Mouse (Mus musculus): ENCODE data around the gene Mbtps1. TPM values are rescaled to one million over a fixed set of nuclear protein-coding genes. Genes with fewer than 3 reads are reported as not detected.
A peak's percentile ranks its signal among the peaks of the same experiment; 100 is the strongest.

The Mbtps1 gene
- total and polyA plus RNA-seq, 2 experiments from 2014 or later, result 45.5 to 68.8 TPM

GRCm38 (mm10) chr8:119516674-119517073 lies 41.9 kb downstream of the Mbtps1 start:
- Histone ChIP-seq H3K27me3 (ENCODE audit: insufficient read depth, low read length) (no peaks in the 10 kb centered on the region), H3K4me1 (ENCODE audit: insufficient read depth, low read length) (no peaks in the 10 kb centered on the region), H3K4me2 (ENCODE audit: low read depth, low read length, poor library complexity, severe bottlenecking) (no peak overlapping the region), H3K4me3 (ENCODE audit: low read depth, low read length) (no peak overlapping the region), H3K9ac (replicated peaks; ENCODE audit: low read length, poor library complexity, severe bottlenecking) (no peak overlapping the region), H3K9me3 (ENCODE audit: low read length) (no peaks in the 10 kb centered on the region), H3K27ac (ENCODE audit: low read depth, low read length) (no peak overlapping the region), H3K36me3 (ENCODE audit: insufficient read depth, low read length) (peaks cover 80% of the 10 kb centered on the region)
- DNase-seq (ENCODE audit: low spot score), result peak; percentile 34
- WGBS, result 39% methylated on average over 5 of the region's 5 CpGs
- no peak for ATAC-seq (ENCODE audit: low FRiP score)
- TF ChIP-seq CTCF (IDR thresholded peaks at IDR 0.05), result no peak

GRCm38 (mm10) chr8:119515767-119516166 lies 42.8 kb downstream of the Mbtps1 start:
- 38% methylated on average over 3 of the region's 3 CpGs for WGBS
- no peak for TF ChIP-seq CTCF (IDR thresholded peaks at IDR 0.05)

GRCm38 (mm10) chr8:119514940-119515339 lies 43.6 kb downstream of the Mbtps1 start:
- no peak for ATAC-seq (ENCODE audit: low FRiP score)
- Histone ChIP-seq H3K27ac (ENCODE audit: low read depth, low read length) (no peak overlapping the region), H3K36me3 (ENCODE audit: insufficient read depth, low read length) (peaks cover 78% of the 10 kb centered on the region), H3K9ac (replicated peaks; ENCODE audit: low read length, poor library complexity, severe bottlenecking) (no peak overlapping the region), H3K4me3 (ENCODE audit: low read depth, low read length) (no peak overlapping the region), H3K9me3 (ENCODE audit: low read length) (no peaks in the 10 kb centered on the region), H3K27me3 (ENCODE audit: insufficient read depth, low read length) (no peaks in the 10 kb centered on the region), H3K4me2 (ENCODE audit: low read depth, low read length, poor library complexity, severe bottlenecking) (no peak overlapping the region), H3K4me1 (ENCODE audit: insufficient read depth, low read length) (no peaks in the 10 kb centered on the region)
- whole genome bisulfite sequencing, result 83% methylated on average over 3 of the region's 3 CpGs
- TF ChIP-seq CTCF (IDR thresholded peaks at IDR 0.05), result no peak
- no peak for DNase-seq (ENCODE audit: low spot score)

More at GRCm38 (mm10) chr8:119515767-119516166, 42.8 kb downstream of the Mbtps1 start:
- H3K4me3 ChIP-seq (ENCODE audit: low read depth, low read length), result no peak overlapping the region
- no peaks in the 10 kb centered on the region for H3K9me3 ChIP-seq (ENCODE audit: low read length)
- ATAC-seq (ENCODE audit: low FRiP score) (no peak), DNase-seq (ENCODE audit: low spot score) (no peak)
- H3K9ac ChIP-seq (replicated peaks; ENCODE audit: low read length, poor library complexity, severe bottlenecking), result 0 out of 2 replicates have a peak overlapping the region, but pooled peaks have one; percentile 4
- no peaks in the 10 kb centered on the region for H3K27me3 ChIP-seq (ENCODE audit: insufficient read depth, low read length)
- H3K4me2 ChIP-seq (ENCODE audit: low read depth, low read length, poor library complexity, severe bottlenecking), result no peak overlapping the region
- H3K36me3 ChIP-seq (ENCODE audit: insufficient read depth, low read length), result peaks cover 77% of the 10 kb centered on the region
- no peaks in the 10 kb centered on the region for H3K4me1 ChIP-seq (ENCODE audit: insufficient read depth, low read length)
- H3K27ac ChIP-seq (ENCODE audit: low read depth, low read length), result no peak overlapping the region

- Histone ChIP-seq H3K9ac (replicated peaks; ENCODE audit: low read length, poor library complexity, severe bottlenecking) (no peak overlapping the region), H3K27ac (ENCODE audit: low read depth, low read length) (no peak overlapping the region), H3K4me3 (ENCODE audit: low read depth, low read length) (no peak overlapping the region), H3K36me3 (ENCODE audit: insufficient read depth, low read length) (peaks cover 77% of the 10 kb centered on the region), H3K4me1 (ENCODE audit: insufficient read depth, low read length) (no peaks in the 10 kb centered on the region), H3K27me3 (ENCODE audit: insufficient read depth, low read length) (no peaks in the 10 kb centered on the region), H3K4me2 (ENCODE audit: low read depth, low read length, poor library complexity, severe bottlenecking) (no peak overlapping the region), H3K9me3 (ENCODE audit: low read length) (no peaks in the 10 kb centered on the region)
- DNase-seq (ENCODE audit: low spot score) (no peak), ATAC-seq (ENCODE audit: low FRiP score) (no peak)
- 94% methylated on average over 4 of the region's 4 CpGs for WGBS
- no peak for TF ChIP-seq CTCF (IDR thresholded peaks at IDR 0.05)
Observed at GRCm38 (mm10) chr8:119513405-119513804, 45.1 kb downstream of the Mbtps1 start.

- Histone ChIP-seq H3K4me1 (ENCODE audit: insufficient read depth, low read length) (no peaks in the 10 kb centered on the region), H3K4me2 (ENCODE audit: low read depth, low read length, poor library complexity, severe bottlenecking) (no peak overlapping the region), H3K27me3 (ENCODE audit: insufficient read depth, low read length) (no peaks in the 10 kb centered on the region), H3K36me3 (ENCODE audit: insufficient read depth, low read length) (peaks cover 71% of the 10 kb centered on the region), H3K9me3 (ENCODE audit: low read length) (no peaks in the 10 kb centered on the region), H3K27ac (ENCODE audit: low read depth, low read length) (peak overlapping the region; percentile 59), H3K4me3 (ENCODE audit: low read depth, low read length) (no peak overlapping the region), H3K9ac (replicated peaks; ENCODE audit: low read length, poor library complexity, severe bottlenecking) (no peak overlapping the region)
- DNase-seq (ENCODE audit: low spot score), result no peak
- WGBS, result 68% methylated on average over 7 of the region's 7 CpGs
- ATAC-seq (ENCODE audit: low FRiP score), result no peak
- no peak for TF ChIP-seq CTCF (IDR thresholded peaks at IDR 0.05)
Observed at GRCm38 (mm10) chr8:119511722-119512121, 46.8 kb downstream of the Mbtps1 start.

- Histone ChIP-seq H3K4me3 (ENCODE audit: low read depth, low read length) (no peak overlapping the region), H3K4me2 (ENCODE audit: low read depth, low read length, poor library complexity, severe bottlenecking) (no peak overlapping the region), H3K9me3 (ENCODE audit: low read length) (no peaks in the 10 kb centered on the region), H3K9ac (replicated peaks; ENCODE audit: low read length, poor library complexity, severe bottlenecking) (no peak overlapping the region), H3K36me3 (ENCODE audit: insufficient read depth, low read length) (peaks cover 65% of the 10 kb centered on the region), H3K4me1 (ENCODE audit: insufficient read depth, low read length) (no peaks in the 10 kb centered on the region), H3K27ac (ENCODE audit: low read depth, low read length) (no peak overlapping the region), H3K27me3 (ENCODE audit: insufficient read depth, low read length) (no peaks in the 10 kb centered on the region)
- 84% methylated on average over 9 of the region's 9 CpGs for WGBS
- DNase-seq (ENCODE audit: low spot score), result no peak
- ATAC-seq (ENCODE audit: low FRiP score), result no peak
- no peak for TF ChIP-seq CTCF (IDR thresholded peaks at IDR 0.05)
Observed at GRCm38 (mm10) chr8:119510471-119510870, 48.1 kb downstream of the Mbtps1 start.

Measured in midbrain, postnatal 0 days (tissue).